Mouse (Mus musculus) adrenal gland, postnatal 10 days (tissue): ENCODE measurements around the gene Klk1b3. TPM values are rescaled to one million over a fixed set of nuclear protein-coding genes. Genes with fewer than 3 reads are reported as not detected.

Source experiments
- total RNA-seq, 2 experiments: library from RNA; stranded (reverse); gene quantifications; 2 replicates each; pipeline ENCODE4 v1.2.3; 2021

Gene Klk1b3
- total RNA-seq, 2 experiments from 2014 or later = not detected

Other genes starting within 250 kb of the Klk1b3 start
- gene Klk1b8, start 247.5 kb upstream of the Klk1b3 start, total RNA-seq = not detected
- gene Klk1b1, start 231.4 kb upstream of the Klk1b3 start, total RNA-seq = not detected
- not detected for gene Klk1b9, start 222.1 kb upstream of the Klk1b3 start, total RNA-seq
- not detected for gene Klk1b11, start 202.3 kb upstream of the Klk1b3 start, total RNA-seq
- not detected for gene Klk1b26, start 186.0 kb upstream of the Klk1b3 start, total RNA-seq
- under 1 TPM in 1 of 2 experiments, not detected in 1; 0.30 TPM for gene Klk1b27, start 145.9 kb upstream of the Klk1b3 start, total RNA-seq
- not detected for gene Klk1b21, start 95.9 kb upstream of the Klk1b3 start, total RNA-seq
- not detected for gene Klk1b22, start 85.5 kb upstream of the Klk1b3 start, total RNA-seq
- not detected for gene Klk1b16, start 61.4 kb upstream of the Klk1b3 start, total RNA-seq
- gene Klk1b24, start 10.0 kb upstream of the Klk1b3 start, total RNA-seq = not detected
- not detected for gene Klk1b4, start 9.2 kb downstream of the Klk1b3 start, total RNA-seq
- gene Klk1b5, start 17.8 kb downstream of the Klk1b3 start, total RNA-seq = not detected
- under 1 TPM in 1 of 2 experiments, not detected in 1; 0.45 TPM for gene Klk1, start 27.2 kb downstream of the Klk1b3 start, total RNA-seq
- gene Gm36864, start 38.0 kb downstream of the Klk1b3 start, total RNA-seq = not detected
- under 1 TPM; 0.67 to 0.78 TPM for gene 1700028J19Rik, start 48.5 kb downstream of the Klk1b3 start, total RNA-seq
- gene 2410002F23Rik, start 48.5 kb downstream of the Klk1b3 start, total RNA-seq = 100 to 1,000 TPM in 1 of 2 experiments, 10 to 100 TPM in 1; 92.1 to 104 TPM
- not detected for gene Acp4, start 59.2 kb downstream of the Klk1b3 start, total RNA-seq
- gene Gm15517, start 63.3 kb downstream of the Klk1b3 start, total RNA-seq = not detected
- gene Clec11a, start 108.7 kb downstream of the Klk1b3 start, total RNA-seq = 1 to 10 TPM; 4.2 to 5.4 TPM
- gene Shank1, start 112.1 kb downstream of the Klk1b3 start, total RNA-seq = 1 to 10 TPM; 4.3 to 6.3 TPM
- 1 to 10 TPM; 2.5 to 4.2 TPM for gene Syt3, start 185.9 kb downstream of the Klk1b3 start, total RNA-seq
- gene 1700008O03Rik, start 187.6 kb downstream of the Klk1b3 start, total RNA-seq = 1 to 10 TPM in 1 of 2 experiments, under 1 TPM in 1; 0.57 to 1.4 TPM
- gene Lrrc4b, start 230.8 kb downstream of the Klk1b3 start, total RNA-seq = 10 to 100 TPM in 1 of 2 experiments, 1 to 10 TPM in 1; 5.5 to 10.0 TPM